Mouse (Mus musculus) adrenal gland, postnatal 10 days (tissue): Measurements from ENCODE around the gene D13Ertd608e. TPM values are rescaled to one million over a fixed set of nuclear protein-coding genes. Genes with fewer than 3 reads are reported as not detected.
"Not testable (repeated sequence)": the region's sequence is repeated elsewhere in the genome, so short reads cannot be mapped to it uniquely, and the experiment has no call there.

ENCODE experiments used
- DNase-seq: peaks from one replicate; pipeline ENCODE4 v3.0.0; 2021; ENCODE audit warnings: mixed read lengths
- long read RNA-seq, 2 experiments: library from polyadenylated mRNA; stranded (forward); transcript quantifications; one replicate each; pipeline ENCODE4 v2.0.0; 2021
- total RNA-seq, 2 experiments: library from RNA; stranded (reverse); gene quantifications; 2 replicates each; pipeline ENCODE4 v1.2.3; 2021

D13Ertd608e gene
- not detected for total RNA-seq
- long read RNA-seq, experiment 1, result 0 reads
- long read RNA-seq, experiment 2, result 0 reads

- peak; percentile 66 for DNase-seq
Measured at GRCm38 (mm10) chr13:119835320-119836056, at the start of gene D13Ertd608e. D13Ertd608e (plus strand) TSS chr13:119836006.

DNA sequence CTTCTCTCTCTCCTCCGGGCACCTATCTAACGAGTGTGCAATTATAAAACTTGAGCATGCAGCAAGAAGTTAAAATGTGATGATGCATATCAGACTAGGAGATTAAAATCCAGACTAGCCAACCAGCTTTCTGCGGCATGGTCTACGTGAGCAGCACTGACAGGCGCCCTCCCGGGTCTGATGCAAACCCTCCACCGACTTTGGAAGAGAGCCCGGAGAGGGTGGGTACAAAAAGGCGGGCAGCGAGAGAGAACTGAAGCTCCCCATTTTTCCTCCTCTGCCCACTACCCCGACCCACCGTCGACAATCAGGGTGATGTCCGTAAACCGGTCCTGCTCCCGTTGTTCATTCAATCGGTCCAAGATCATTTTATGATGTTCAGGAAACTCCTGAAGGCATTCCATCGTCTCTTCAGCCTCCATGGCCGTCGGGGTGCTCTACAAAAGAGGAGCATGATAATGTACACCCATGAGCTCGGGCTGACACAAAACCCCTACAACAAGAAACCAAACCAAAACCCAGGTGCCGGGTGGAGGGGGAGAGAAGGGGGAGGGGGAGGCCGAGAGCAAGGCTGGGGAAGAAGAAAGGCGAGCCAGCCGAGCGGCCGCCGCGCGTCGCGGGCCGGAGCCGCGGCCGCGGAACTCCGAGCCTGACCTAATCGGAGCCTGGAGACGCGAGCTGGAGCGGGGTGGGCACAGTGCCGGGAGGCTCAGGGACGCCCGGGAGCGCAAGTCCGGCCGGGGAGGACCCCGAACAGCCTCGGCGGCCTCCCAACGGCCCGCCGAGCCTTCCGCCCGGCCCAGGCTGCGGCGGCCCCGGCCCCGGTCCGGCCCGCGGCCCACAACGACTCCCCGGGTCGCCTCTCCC is 45.7 kb upstream of the D13Ertd608e start:
- DNase-seq, result peak; percentile 75

GRCm38 (mm10) chr13:119790761-119791579 is 44.8 kb upstream of the D13Ertd608e start, which contains the start of gene Zfp131:
Zfp131 (minus strand) TSS chr13:119790889.
- DNase-seq, result peak; percentile 96

GRCm38 (mm10) chr13:119791580-119792135 is 44.1 kb upstream of the D13Ertd608e start:
- DNase-seq, result no peak

DNA sequence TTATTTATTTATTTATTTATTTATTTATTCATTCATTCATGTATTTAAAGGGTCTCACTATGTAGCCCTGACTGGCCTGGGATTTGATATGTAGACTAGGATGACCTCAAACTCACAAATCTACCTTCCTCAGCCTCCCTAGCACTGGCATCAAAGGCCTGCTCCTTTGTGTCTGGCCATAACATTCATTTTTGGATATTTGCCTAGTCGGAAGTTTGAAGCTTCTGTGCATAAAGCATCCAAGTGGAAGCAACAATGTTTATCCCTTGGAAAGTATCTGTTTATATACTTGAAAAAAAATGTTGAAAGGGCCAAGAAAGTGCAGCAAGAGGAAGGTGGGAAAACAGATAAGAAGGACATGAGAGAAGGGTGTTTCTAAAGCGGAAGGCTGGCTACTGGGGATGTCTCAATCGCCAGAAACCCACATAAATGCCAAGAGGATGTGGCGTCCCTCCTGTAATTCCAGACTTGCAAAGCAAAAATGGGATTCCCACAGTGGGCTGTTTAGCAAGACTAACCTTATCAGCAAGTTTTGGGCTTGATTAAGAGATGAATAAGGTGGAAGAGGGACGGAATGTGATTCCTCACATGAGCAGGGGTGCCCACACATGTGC is 42.9 kb upstream of the D13Ertd608e start:
- no peak for DNase-seq

- no peak for DNase-seq
Measured at GRCm38 (mm10) chr13:119797656-119798055, 38.1 kb upstream of the D13Ertd608e start.

- DNase-seq, result no peak
Measured at GRCm38 (mm10) chr13:119808937-119809336, 26.9 kb upstream of the D13Ertd608e start.

DNA sequence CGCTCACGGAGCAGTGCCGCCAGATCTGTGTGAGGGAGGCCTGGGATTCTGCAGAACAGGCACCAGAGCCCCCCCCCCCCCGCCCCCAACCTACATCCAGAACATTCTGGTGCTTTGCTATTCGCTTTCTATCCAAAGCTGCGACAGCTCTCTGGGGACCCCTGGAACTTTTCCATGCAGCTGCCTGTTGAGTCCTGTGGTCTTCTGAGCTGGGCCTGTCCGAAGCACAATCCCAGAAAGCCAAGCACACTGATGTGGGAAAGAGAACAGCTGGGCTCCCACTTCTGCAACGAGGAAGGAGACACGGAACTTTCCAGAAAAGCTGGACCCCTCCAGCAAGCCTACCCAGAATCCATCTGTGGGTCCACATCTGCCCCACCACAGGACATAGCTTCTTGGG is 25.8 kb upstream of the D13Ertd608e start:
- DNase-seq, result no peak

- DNase-seq, result no peak
Measured at GRCm38 (mm10) chr13:119816798-119817197, 19.0 kb upstream of the D13Ertd608e start.

- no peak for DNase-seq
Measured at GRCm38 (mm10) chr13:119817579-119818206, 18.1 kb upstream of the D13Ertd608e start.

- not testable (repeated sequence) for DNase-seq
Measured at GRCm38 (mm10) chr13:119830116-119830515, 5.7 kb upstream of the D13Ertd608e start, which contains the start of gene AF067063. AF067063 (minus strand) TSS chr13:119830216.

GRCm38 (mm10) chr13:119836324-119836811 is 562 bp downstream of the D13Ertd608e start:
- DNase-seq, result peak; percentile 28

- peak; percentile 68 for DNase-seq
Measured at GRCm38 (mm10) chr13:119837719-119838337, 2.0 kb downstream of the D13Ertd608e start.

GRCm38 (mm10) chr13:119839982-119840381 is 4.2 kb downstream of the D13Ertd608e start:
- peak; percentile 3 for DNase-seq

- not testable (repeated sequence) for DNase-seq
Measured at GRCm38 (mm10) chr13:119862399-119862798, 26.6 kb downstream of the D13Ertd608e start.

- not testable (repeated sequence) for DNase-seq
Measured at GRCm38 (mm10) chr13:119864395-119864999, 28.7 kb downstream of the D13Ertd608e start.

GRCm38 (mm10) chr13:119886896-119887295 is 51.1 kb downstream of the D13Ertd608e start:
- DNase-seq, result not testable (repeated sequence)

- DNase-seq, result not testable (repeated sequence)
Measured at GRCm38 (mm10) chr13:119894685-119895084, 58.9 kb downstream of the D13Ertd608e start, which contains the start of gene Tcstv1. Tcstv1 (minus strand) TSS chr13:119894785.
